Mouse (Mus musculus) kidney, adult 8-10 months (tissue): ENCODE measurements around the gene Prss23.

ENCODE experiments used
- DNase-seq, 2 experiments: peaks; one replicate each; pipeline ENCODE4 v3.0.0; 2022

Gene Prss23

GRCm38 (mm10) chr7:89499516-89500307 lies 27.3 kb downstream of the Prss23 start:
- DNase-seq: peak; percentile 53 to 66

GRCm38 (mm10) chr7:89483769-89484568 lies 43.0 kb downstream of the Prss23 start:
- no peak for DNase-seq

- DNase-seq: peak in 1 of 2 experiments; percentile 26
Observed at GRCm38 (mm10) chr7:89481723-89482122, 45.3 kb downstream of the Prss23 start.

GRCm38 (mm10) chr7:89478490-89478889 lies 48.5 kb downstream of the Prss23 start:
- peak; percentile 22 to 28 for DNase-seq

- DNase-seq: peak; percentile 23 to 54
Observed at GRCm38 (mm10) chr7:89477294-89477999, 49.5 kb downstream of the Prss23 start.

- peak; percentile 19 for DNase-seq
Observed at GRCm38 (mm10) chr7:89473442-89473841, 53.5 kb downstream of the Prss23 start.

- DNase-seq: no peak
Observed at GRCm38 (mm10) chr7:89463775-89464592, 63.0 kb downstream of the Prss23 start.

GRCm38 (mm10) chr7:89463246-89463645 lies 63.7 kb downstream of the Prss23 start:
- peak; percentile 45 to 70 for DNase-seq

- DNase-seq: no peak
Observed at GRCm38 (mm10) chr7:89462646-89463207, 64.3 kb downstream of the Prss23 start.

GRCm38 (mm10) chr7:89461351-89461750 lies 65.6 kb downstream of the Prss23 start:
- no peak for DNase-seq

GRCm38 (mm10) chr7:89460911-89461310 lies 66.1 kb downstream of the Prss23 start:
- no peak for DNase-seq

- DNase-seq: no peak
Observed at GRCm38 (mm10) chr7:89459691-89460090, 67.3 kb downstream of the Prss23 start.
